Mouse (Mus musculus) lung, embryonic 14.5 days (tissue): Measurements from ENCODE around the gene Cd44. TPM values are rescaled to one million over a fixed set of nuclear protein-coding genes. Genes with fewer than 3 reads are reported as not detected.
A peak's percentile ranks its signal among the peaks of the same experiment; 100 is the strongest.

Source experiments
- ATAC-seq: fragments of 200-750 bp; cut with Nextera tagmentation; 2 replicates; pipeline ENCODE4 v1.8.0; 2017; ENCODE audit warnings: mild to moderate bottlenecking, moderate TSS enrichment, moderate library complexity; ENCODE audit not compliant: insufficient read depth
- DNase-seq: peaks from one replicate; pipeline ENCODE4 v3.0.0-alpha.2; 2015
- H3K27ac ChIP-seq: fragments of 300-500 bp; sonication (generic); 2 replicates; pipeline ENCODE4 v1.5.1; 2014; ENCODE audit warnings: low read depth, mild to moderate bottlenecking, moderate library complexity
- H3K27me3 ChIP-seq: fragments of 300-500 bp; sonication (generic); 2 replicates; pipeline ENCODE4 v1.6.1; 2014; ENCODE audit warnings: low read length, control low read depth; ENCODE audit not compliant: insufficient read depth
- H3K36me3 ChIP-seq: fragments of 300-500 bp; sonication (generic); 2 replicates; pipeline ENCODE4 v1.6.1; 2014; ENCODE audit warnings: control low read depth; ENCODE audit not compliant: insufficient read depth
- H3K4me1 ChIP-seq: fragments of 300-500 bp; sonication (generic); 2 replicates; pipeline ENCODE4 v1.6.1; 2014; ENCODE audit warnings: antibody characterized with exemption, control low read depth; ENCODE audit not compliant: insufficient read depth
- H3K4me2 ChIP-seq: fragments of 300-500 bp; sonication (generic); 2 replicates; pipeline ENCODE4 v1.6.1; 2014; ENCODE audit warnings: mild to moderate bottlenecking
- H3K4me3 ChIP-seq: fragments of 300-500 bp; sonication (generic); 2 replicates; pipeline ENCODE4 v1.5.1; 2014; ENCODE audit warnings: low read depth, low read length
- H3K9ac ChIP-seq: fragments of 300-500 bp; sonication (generic); 2 replicates; pipeline ENCODE4 v1.6.1; 2014
- H3K9me3 ChIP-seq: fragments of 300-500 bp; sonication (generic); 2 replicates; pipeline ENCODE4 v1.6.1; 2016; ENCODE audit warnings: low read depth, low read length, control low read depth
- CTCF ChIP-seq: IDR thresholded peaks from 2 replicates; pipeline ENCODE4 v1.5.1; 2016; ENCODE audit warnings: antibody characterized with exemption, low read depth
- WGBS: fragments of 180-500 bp; shearing (Covaris S2); extraction: QIAGEN DNeasy Blood & Tissue Kit; methylation state at CpG from one replicate; pipeline ENCODE4 v1.1.7; 2014; 5-methylcytosine and 5-hydroxymethylcytosine counted together
- polyA plus RNA-seq: library from polyadenylated mRNA; unstranded; fragments of >200 nt; fragmentation: Nextera tagmentation; extraction: Ambion mirVana; gene quantifications from 2 replicates; pipeline ENCODE4 v1.2.1, GENCODE M21; 2014

The Cd44 gene
- 27.8 and 31.8 TPM in 2 replicates for polyA plus RNA-seq

DNA sequence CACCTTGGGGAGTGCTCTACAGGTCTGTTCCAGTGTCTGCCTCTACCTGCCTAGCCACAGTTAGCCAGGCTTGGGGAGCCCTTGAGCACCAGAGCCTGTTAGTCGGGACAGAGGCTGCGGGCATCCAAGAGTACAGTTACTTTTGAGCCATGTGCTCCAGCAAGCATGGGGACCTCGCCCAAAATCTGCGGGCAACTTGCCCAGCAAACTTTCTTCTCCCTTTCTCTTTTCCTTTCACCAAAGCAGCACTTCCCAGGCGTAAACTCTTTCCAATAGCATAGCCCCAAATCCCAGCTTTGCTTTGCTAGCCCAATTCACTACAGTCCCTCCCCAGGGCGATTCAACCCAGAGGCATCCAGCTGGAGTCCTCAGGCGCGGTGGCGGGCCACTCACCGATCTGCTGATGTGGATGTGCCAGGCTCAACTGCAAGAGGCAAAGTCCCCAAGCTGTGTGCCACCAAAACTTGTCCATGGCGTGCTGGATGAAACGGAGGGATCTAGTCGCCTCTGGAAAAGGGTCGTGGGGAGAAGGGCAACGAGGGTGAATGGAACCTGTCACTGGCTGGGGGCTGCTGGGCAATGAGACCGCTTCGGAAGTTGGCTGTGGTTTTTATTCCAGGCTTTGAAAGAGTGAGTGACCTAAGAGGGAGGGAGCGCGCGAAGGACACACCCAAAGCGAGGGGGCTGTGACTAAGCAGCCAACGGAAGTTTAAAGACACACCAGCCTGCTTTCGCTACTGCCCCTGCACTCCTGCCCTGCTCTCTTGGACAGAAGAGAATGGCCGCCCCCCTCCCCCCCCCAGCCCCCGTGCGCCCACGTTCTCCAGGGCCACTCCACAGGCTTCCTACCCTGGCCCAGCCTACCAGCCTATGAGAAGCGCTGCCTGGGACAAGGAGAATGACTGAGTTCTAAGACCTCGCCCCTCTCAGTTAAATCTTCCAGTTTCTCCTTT lies at the start of gene Cd44:
Cd44 (minus strand) TSS at position 791 of the 953 bp plus-strand sequence.
- peak within 1 kb of the TSS; percentile 54 for H3K4me3 ChIP-seq
- DNase-seq (peak; percentile 80), ATAC-seq (peak; percentile 89)
- peak within 1 kb of the TSS; percentile 87 for H3K4me2 ChIP-seq
- no peaks in the 10 kb centered on the region for H3K27me3 ChIP-seq
- no peak for TF ChIP-seq CTCF
- peak within 1 kb of the TSS; percentile 65 for H3K9ac ChIP-seq
- peak within 1 kb of the TSS; percentile 72 for H3K27ac ChIP-seq
- H3K9me3 ChIP-seq = no peaks in the 10 kb centered on the region
- no peaks in the 10 kb centered on the region for H3K36me3 ChIP-seq
- WGBS = 1% methylated on average over 29 of the region's 29 CpGs
- no peaks in the 10 kb centered on the region; the same call in 1 of the 2 replicates for H3K4me1 ChIP-seq

DNA sequence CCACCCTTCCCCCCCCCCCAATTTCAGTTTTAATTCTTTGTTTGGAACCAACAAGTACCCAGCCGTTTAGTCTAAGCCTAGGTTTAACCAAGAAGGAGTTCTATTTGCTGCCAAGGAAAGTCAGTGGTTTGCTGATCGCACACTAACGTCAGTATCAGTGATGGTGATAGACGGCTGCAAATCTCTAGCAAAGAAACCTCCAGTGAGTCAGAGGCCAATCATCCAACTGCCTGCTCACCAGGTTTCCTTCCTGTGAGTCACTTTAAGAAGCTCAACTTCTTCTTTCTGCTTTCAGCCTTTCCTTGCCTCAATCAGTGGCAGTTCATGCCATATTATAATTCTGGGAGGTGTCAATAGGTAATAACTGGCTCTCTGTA lies 47.0 kb upstream of the Cd44 start:
- H3K4me1 ChIP-seq = no peaks in the 10 kb centered on the region
- H3K9ac ChIP-seq = no peak overlapping the region
- ATAC-seq (no peak), DNase-seq (no peak)
- H3K36me3 ChIP-seq = no peaks in the 10 kb centered on the region
- no peak overlapping the region for H3K27ac ChIP-seq
- H3K9me3 ChIP-seq = no peaks in the 10 kb centered on the region
- no peaks in the 10 kb centered on the region for H3K27me3 ChIP-seq
- no peak overlapping the region for H3K4me2 ChIP-seq
- no peak overlapping the region for H3K4me3 ChIP-seq
- WGBS = 74% methylated on average over 4 of the region's 4 CpGs
- no peak for TF ChIP-seq CTCF

- Histone ChIP-seq H3K27ac (no peak overlapping the region), H3K4me3 (no peak overlapping the region), H3K4me2 (no peak overlapping the region), H3K4me1 (no peaks in the 10 kb centered on the region), H3K27me3 (no peaks in the 10 kb centered on the region), H3K9ac (no peak overlapping the region), H3K9me3 (no peaks in the 10 kb centered on the region), H3K36me3 (no peaks in the 10 kb centered on the region)
- no peak for ATAC-seq
- 89% methylated on average over 5 of the region's 5 CpGs for WGBS
- TF ChIP-seq CTCF = no peak
- DNase-seq = no peak
Observed at GRCm38 (mm10) chr2:102947846-102948480, 46.5 kb upstream of the Cd44 start.

DNA sequence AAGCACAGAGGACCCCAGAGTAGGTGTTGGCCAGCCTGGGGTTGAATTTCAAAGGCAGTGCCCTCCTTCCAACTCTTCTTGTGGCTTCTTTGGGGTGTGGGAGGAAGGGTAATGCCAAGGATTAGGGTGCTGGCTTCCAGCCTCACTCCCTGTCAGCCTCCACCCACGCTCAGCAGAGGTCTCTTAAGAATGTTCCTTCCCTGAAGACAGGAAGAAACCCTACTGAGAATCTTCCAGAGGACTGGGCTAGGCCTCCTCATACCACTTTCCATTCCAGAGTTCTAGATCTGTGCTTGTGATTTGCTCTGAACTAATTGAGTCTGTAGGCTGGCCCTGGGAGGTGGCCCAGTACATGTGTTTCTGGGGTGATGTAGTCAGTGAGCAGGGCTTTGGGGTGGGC lies 43.6 kb upstream of the Cd44 start:
- Histone ChIP-seq H3K4me2 (no peak overlapping the region), H3K4me1 (no peaks in the 10 kb centered on the region), H3K4me3 (no peak overlapping the region), H3K27ac (no peak overlapping the region), H3K9ac (no peak overlapping the region), H3K27me3 (no peaks in the 10 kb centered on the region), H3K9me3 (no peaks in the 10 kb centered on the region), H3K36me3 (no peaks in the 10 kb centered on the region)
- DNase-seq (no peak), ATAC-seq (no peak)
- WGBS = 60% methylated on average over 1 of the region's 1 CpGs
- no peak for TF ChIP-seq CTCF

- Histone ChIP-seq H3K27ac (no peak overlapping the region), H3K36me3 (no peaks in the 10 kb centered on the region), H3K27me3 (no peaks in the 10 kb centered on the region), H3K9me3 (no peaks in the 10 kb centered on the region), H3K4me3 (no peak overlapping the region), H3K4me1 (no peaks in the 10 kb centered on the region), H3K9ac (no peak overlapping the region), H3K4me2 (no peak overlapping the region)
- WGBS = 61% methylated on average over 7 of the region's 7 CpGs
- ATAC-seq = no peak
- no peak for TF ChIP-seq CTCF
- no peak for DNase-seq
Observed at GRCm38 (mm10) chr2:102944415-102945012, 43.0 kb upstream of the Cd44 start.

DNA sequence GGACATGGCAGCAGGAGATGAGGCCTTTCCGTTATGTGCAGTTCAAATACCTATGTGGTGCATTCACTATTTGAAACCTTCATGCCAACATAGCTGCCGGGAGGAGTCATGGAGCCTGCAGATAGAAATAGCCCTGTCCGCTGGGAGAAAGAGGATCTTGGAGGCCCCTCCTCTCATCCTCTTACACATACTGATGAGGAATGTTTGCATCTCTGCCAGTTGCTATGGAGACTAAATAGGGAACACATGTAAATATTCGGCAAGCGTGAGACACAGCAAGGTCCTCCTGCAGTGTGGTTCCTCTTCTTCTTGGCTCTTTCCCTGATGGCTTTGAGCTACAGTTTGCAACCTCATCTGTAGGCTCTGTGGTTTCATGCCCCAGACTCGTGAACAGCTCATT lies 42.5 kb upstream of the Cd44 start:
- no peaks in the 10 kb centered on the region for H3K36me3 ChIP-seq
- peak; percentile 83 for DNase-seq
- WGBS = 22% methylated on average over 6 of the region's 6 CpGs
- no peaks in the 10 kb centered on the region for H3K27me3 ChIP-seq
- no peak overlapping the region for H3K4me3 ChIP-seq
- H3K27ac ChIP-seq = no peak overlapping the region
- TF ChIP-seq CTCF = no peak
- H3K9ac ChIP-seq = no peak overlapping the region
- no peak overlapping the region for H3K4me2 ChIP-seq
- no peaks in the 10 kb centered on the region for H3K4me1 ChIP-seq
- no peaks in the 10 kb centered on the region for H3K9me3 ChIP-seq
- peak; percentile 95 for ATAC-seq

DNA sequence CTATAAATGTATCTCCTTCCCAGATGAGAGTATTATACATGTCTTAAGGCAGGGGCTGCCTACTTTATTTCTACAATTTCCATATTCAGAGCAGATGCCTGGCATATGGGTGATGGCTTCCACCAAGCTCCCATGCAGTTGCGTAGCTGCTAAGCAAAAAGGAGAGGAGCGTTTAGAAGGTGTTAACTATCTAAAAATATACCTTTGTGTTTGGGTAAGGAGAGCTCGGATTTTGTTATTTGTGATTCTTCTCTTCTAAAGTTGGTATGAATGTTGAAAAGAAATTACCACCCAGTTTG lies 41.3 kb upstream of the Cd44 start:
- no peak overlapping the region for H3K4me3 ChIP-seq
- no peak overlapping the region for H3K9ac ChIP-seq
- H3K4me2 ChIP-seq = no peak overlapping the region
- TF ChIP-seq CTCF = no peak
- 81% methylated on average over 3 of the region's 3 CpGs for WGBS
- H3K27me3 ChIP-seq = no peaks in the 10 kb centered on the region
- DNase-seq = no peak
- H3K27ac ChIP-seq = no peak overlapping the region
- H3K36me3 ChIP-seq = no peaks in the 10 kb centered on the region
- no peaks in the 10 kb centered on the region for H3K4me1 ChIP-seq
- no peaks in the 10 kb centered on the region for H3K9me3 ChIP-seq
- ATAC-seq = no peak
